Mouse (Mus musculus): ENCODE data around the gene Nup210. TPM values are rescaled to one million over a fixed set of nuclear protein-coding genes. Genes with fewer than 3 reads are reported as not detected.

Nup210 gene
- polyA plus RNA-seq, 1 experiment from 2014 or later = 15.0 TPM

DNA sequence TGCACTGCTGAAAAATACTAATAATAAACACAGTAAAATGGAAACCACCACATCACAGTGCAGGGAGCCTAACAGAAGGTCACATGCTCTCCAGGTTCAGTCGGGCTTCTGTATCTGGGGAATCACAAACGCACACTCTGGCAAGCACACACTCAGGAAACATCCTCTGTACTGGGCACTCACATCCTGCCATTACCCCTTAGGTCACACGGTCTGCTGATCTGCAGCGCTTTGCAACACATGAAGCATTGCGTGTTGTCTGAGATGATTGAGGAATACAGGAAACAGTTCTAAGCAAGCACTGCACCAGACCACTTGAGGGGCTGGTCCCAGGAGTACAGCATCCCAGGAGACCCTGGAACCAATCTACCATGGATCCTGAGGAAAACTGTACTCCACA lies 16.0 kb downstream of the Nup210 start:
- Histone ChIP-seq H3K9ac (ENCODE audit: low read depth, low read length) (no peak overlapping the region), H3K4me1 (ENCODE audit: control insufficient read depth, insufficient read depth, low read depth, low read length) (no peaks in the 10 kb centered on the region), H3K27ac (ENCODE audit: low read depth, low read length) (no peak overlapping the region), H3K27me3 (replicated peaks; ENCODE audit: control insufficient read depth, insufficient read depth, low read length) (no peaks in the 10 kb centered on the region), H3K4me3 (ENCODE audit: low read length) (no peak overlapping the region), H3K36me3 (ENCODE audit: control insufficient read depth, insufficient read depth, low read length) (peaks cover 7% of the 10 kb centered on the region), H3K4me2 (ENCODE audit: low read length) (no peak overlapping the region), H3K9me3 (ENCODE audit: control insufficient read depth, low read length) (no peaks in the 10 kb centered on the region)
- no peak for ATAC-seq
- 89% methylated on average over 5 of the region's 5 CpGs for WGBS

DNA sequence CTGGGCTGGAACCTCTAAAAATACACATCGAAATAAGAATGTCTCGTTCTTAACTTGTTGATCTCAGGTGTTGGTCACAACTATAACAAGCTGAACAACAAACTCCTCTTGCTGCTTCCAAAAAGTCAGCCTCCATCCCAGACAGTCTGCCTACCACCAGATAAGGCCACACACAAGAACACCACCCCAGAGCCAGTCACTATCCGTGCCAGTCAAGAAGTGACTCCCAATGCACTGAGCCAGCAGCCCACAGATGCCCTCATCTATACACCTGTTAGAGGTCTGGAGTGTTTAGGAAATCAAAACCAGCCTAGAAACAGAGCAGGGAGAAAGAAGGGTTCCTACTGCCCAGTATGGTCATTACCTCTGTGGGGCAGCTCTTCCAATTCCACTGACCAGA lies 18.8 kb downstream of the Nup210 start:
- Histone ChIP-seq H3K4me3 (ENCODE audit: low read length) (no peak overlapping the region), H3K9ac (ENCODE audit: low read depth, low read length) (no peak overlapping the region), H3K4me1 (ENCODE audit: control insufficient read depth, insufficient read depth, low read depth, low read length) (no peaks in the 10 kb centered on the region), H3K4me2 (ENCODE audit: low read length) (no peak overlapping the region), H3K27me3 (replicated peaks; ENCODE audit: control insufficient read depth, insufficient read depth, low read length) (no peaks in the 10 kb centered on the region), H3K9me3 (ENCODE audit: control insufficient read depth, low read length) (no peaks in the 10 kb centered on the region), H3K27ac (ENCODE audit: low read depth, low read length) (no peak overlapping the region), H3K36me3 (ENCODE audit: control insufficient read depth, insufficient read depth, low read length) (peaks cover 22% of the 10 kb centered on the region)
- no peak for ATAC-seq
- 95% methylated on average over 3 of the region's 3 CpGs for WGBS

DNA sequence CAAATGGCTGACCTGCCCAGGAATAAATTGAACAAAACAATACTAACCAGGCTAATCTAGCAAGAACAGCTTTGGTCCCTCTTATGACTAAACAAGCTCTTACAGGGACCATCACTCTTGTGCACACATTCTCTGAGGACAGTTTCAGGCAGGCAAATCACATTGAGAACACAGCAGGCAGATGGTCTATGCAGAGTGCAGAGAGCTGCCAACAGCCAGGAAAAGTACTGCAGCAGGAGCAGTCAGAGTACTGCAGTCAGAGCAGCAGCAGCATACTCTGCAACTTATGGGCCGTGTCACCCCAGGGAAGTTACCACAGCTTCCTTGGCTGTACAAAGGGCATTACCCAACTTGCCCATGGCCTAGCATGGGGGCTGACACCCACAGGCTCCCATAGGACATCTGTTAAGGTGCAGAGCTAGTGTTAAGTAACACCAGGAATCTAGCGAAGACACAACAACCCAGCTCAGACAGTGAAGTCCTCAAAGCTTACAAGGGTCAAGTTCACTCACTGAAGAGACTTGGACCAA lies 21.5 kb downstream of the Nup210 start:
- H3K4me2 ChIP-seq (ENCODE audit: low read length) = no peak overlapping the region
- H3K36me3 ChIP-seq (ENCODE audit: control insufficient read depth, insufficient read depth, low read length) = peaks cover 22% of the 10 kb centered on the region
- H3K27ac ChIP-seq (ENCODE audit: low read depth, low read length) = no peak overlapping the region
- WGBS = 94% methylated on average over 2 of the region's 2 CpGs
- H3K4me1 ChIP-seq (ENCODE audit: control insufficient read depth, insufficient read depth, low read depth, low read length) = no peaks in the 10 kb centered on the region
- no peak for ATAC-seq
- H3K9me3 ChIP-seq (ENCODE audit: control insufficient read depth, low read length) = no peaks in the 10 kb centered on the region
- H3K9ac ChIP-seq (ENCODE audit: low read depth, low read length) = no peak overlapping the region
- H3K27me3 ChIP-seq (replicated peaks; ENCODE audit: control insufficient read depth, insufficient read depth, low read length) = no peaks in the 10 kb centered on the region
- no peak overlapping the region for H3K4me3 ChIP-seq (ENCODE audit: low read length)

DNA sequence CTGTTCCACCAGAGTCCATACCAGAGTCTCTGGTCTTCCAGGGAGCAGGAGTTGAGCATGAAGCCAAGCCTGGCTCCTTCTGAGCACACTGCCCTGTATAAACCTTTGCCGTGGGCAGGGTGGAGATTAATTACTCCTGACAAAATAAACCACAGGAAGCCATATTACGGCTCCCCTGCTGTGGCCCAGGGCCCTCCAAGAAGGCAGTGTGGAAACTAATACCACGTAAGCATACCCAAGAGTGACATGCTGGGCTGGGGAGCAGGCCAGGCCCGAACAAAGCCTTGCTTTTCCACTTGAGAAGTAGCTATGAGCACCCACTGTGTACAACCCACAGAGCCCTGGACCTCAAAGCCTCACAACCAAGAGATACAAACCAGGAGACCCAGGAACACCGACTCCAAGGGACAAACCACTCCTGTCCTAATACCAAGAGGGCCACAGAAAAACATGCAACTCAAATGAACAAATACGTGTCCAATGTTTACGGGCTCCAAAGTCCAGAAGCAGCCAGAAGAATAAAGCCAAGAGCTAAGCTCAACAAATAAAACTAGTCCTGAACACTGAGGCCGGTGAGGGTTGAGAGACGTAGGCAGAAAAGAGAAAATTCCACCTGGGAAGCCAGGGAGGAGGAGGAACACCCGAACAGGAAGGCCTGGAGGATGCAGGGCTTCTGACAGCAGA lies 24.3 kb downstream of the Nup210 start:
- Histone ChIP-seq H3K4me3 (ENCODE audit: low read length) (no peak overlapping the region), H3K27me3 (replicated peaks; ENCODE audit: control insufficient read depth, insufficient read depth, low read length) (no peaks in the 10 kb centered on the region), H3K9ac (ENCODE audit: low read depth, low read length) (no peak overlapping the region), H3K36me3 (ENCODE audit: control insufficient read depth, insufficient read depth, low read length) (peaks cover 20% of the 10 kb centered on the region), H3K9me3 (ENCODE audit: control insufficient read depth, low read length) (no peaks in the 10 kb centered on the region), H3K27ac (ENCODE audit: low read depth, low read length) (no peak overlapping the region), H3K4me2 (ENCODE audit: low read length) (no peak overlapping the region), H3K4me1 (ENCODE audit: control insufficient read depth, insufficient read depth, low read depth, low read length) (no peaks in the 10 kb centered on the region)
- ATAC-seq = no peak
- WGBS = 73% methylated on average over 10 of the region's 10 CpGs

DNA sequence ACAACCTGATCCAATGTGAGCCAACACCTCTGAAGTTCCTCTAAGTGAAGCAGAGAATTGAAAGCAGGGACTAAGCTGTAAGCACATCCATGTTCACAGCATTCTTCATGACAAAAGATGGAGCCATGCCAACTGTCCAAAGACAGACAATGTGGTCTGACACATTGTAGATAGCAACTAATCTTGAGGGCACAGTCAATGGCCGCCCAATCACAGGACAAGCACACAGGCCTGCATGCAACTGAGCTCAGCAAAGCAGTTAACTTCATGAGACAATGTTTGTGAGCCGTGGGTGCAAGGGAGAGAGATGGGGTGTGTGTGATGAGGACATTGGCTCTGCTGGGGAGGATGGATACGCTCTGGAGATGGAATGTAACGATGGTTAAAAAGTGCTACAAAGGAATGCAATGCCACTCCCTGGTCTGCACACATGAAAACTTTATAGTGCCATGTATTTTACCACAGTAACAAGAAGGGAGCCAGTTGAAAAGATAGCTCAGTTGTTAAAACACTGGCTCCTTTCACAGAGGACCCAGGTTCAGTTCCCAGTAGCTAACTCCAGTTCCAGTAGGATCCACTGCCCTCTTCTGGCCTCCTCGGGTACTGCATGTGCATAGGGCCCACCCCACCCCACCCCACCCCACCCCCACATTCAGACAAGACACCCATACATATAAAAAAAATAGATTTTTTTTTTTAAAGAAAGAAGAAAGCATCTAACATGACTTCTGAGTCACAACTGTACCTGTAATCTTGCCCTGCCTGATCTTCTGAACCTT lies 31.3 kb downstream of the Nup210 start:
- WGBS = 75% methylated on average over 5 of the region's 5 CpGs
- no peak overlapping the region for H3K27ac ChIP-seq (ENCODE audit: low read depth, low read length)
- no peaks in the 10 kb centered on the region for H3K4me1 ChIP-seq (ENCODE audit: control insufficient read depth, insufficient read depth, low read depth, low read length)
- H3K9ac ChIP-seq (ENCODE audit: low read depth, low read length) = no peak overlapping the region
- H3K4me3 ChIP-seq (ENCODE audit: low read length) = no peak overlapping the region
- peaks cover 23% of the 10 kb centered on the region for H3K36me3 ChIP-seq (ENCODE audit: control insufficient read depth, insufficient read depth, low read length)
- no peak overlapping the region for H3K4me2 ChIP-seq (ENCODE audit: low read length)
- no peaks in the 10 kb centered on the region for H3K9me3 ChIP-seq (ENCODE audit: control insufficient read depth, low read length)
- ATAC-seq = no peak
- H3K27me3 ChIP-seq (replicated peaks; ENCODE audit: control insufficient read depth, insufficient read depth, low read length) = no peaks in the 10 kb centered on the region

DNA sequence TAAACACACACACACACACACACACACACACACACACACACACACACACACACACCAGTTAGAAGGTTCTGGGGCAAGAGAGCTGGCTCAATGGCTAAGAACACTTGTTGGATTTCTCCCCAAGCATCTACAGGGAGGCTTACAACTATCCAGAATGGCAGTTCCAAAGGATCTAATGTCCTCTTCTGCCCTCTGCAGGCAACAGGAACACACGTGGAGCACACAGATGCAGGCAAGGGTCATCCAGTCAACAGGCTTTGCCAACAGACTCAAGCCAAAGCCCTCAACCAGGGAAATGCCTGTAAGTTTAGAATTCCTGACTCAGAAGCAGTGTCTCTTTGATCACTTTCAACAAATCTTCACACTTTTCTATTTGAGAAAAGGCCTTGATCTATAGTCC lies 36.6 kb downstream of the Nup210 start:
- ATAC-seq = no peak
- Histone ChIP-seq H3K4me3 (ENCODE audit: low read length) (no peak overlapping the region), H3K27ac (ENCODE audit: low read depth, low read length) (no peak overlapping the region), H3K27me3 (replicated peaks; ENCODE audit: control insufficient read depth, insufficient read depth, low read length) (no peaks in the 10 kb centered on the region), H3K4me1 (ENCODE audit: control insufficient read depth, insufficient read depth, low read depth, low read length) (no peaks in the 10 kb centered on the region; the same call in 1 of the 2 replicates), H3K36me3 (ENCODE audit: control insufficient read depth, insufficient read depth, low read length) (peaks cover 9% of the 10 kb centered on the region), H3K9ac (ENCODE audit: low read depth, low read length) (no peak overlapping the region), H3K4me2 (ENCODE audit: low read length) (no peak overlapping the region), H3K9me3 (ENCODE audit: control insufficient read depth, low read length) (no peaks in the 10 kb centered on the region)
- 50% methylated on average over 1 of the region's 1 CpGs for WGBS

DNA sequence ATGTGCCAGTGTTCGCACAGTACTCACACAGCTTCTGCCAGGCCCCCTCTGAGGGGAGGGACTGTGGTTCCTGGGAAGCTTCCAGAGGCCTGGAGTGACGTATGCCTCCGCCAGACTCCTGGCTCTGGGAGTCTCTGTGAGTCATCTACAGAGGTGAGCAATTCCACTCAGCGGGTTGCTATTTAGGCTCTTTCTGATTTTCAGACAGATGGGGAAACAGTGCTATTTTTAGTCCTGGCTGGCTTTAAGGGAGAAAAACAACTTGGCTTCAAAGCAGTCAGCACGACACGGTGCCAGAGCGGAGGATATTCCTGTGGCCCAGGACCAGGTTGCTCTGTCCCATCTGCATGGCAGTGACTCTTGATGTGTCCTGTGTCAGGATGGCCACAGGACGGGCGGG lies 40.4 kb downstream of the Nup210 start:
- no peaks in the 10 kb centered on the region; the same call in 1 of the 2 replicates for H3K4me1 ChIP-seq (ENCODE audit: control insufficient read depth, insufficient read depth, low read depth, low read length)
- no peak overlapping the region for H3K27ac ChIP-seq (ENCODE audit: low read depth, low read length)
- WGBS = 69% methylated on average over 9 of the region's 9 CpGs
- H3K9me3 ChIP-seq (ENCODE audit: control insufficient read depth, low read length) = no peaks in the 10 kb centered on the region
- H3K36me3 ChIP-seq (ENCODE audit: control insufficient read depth, insufficient read depth, low read length) = peaks cover 18% of the 10 kb centered on the region
- H3K27me3 ChIP-seq (replicated peaks; ENCODE audit: control insufficient read depth, insufficient read depth, low read length) = no peaks in the 10 kb centered on the region
- no peak overlapping the region for H3K9ac ChIP-seq (ENCODE audit: low read depth, low read length)
- no peak overlapping the region for H3K4me2 ChIP-seq (ENCODE audit: low read length)
- peak; percentile 73 for ATAC-seq
- H3K4me3 ChIP-seq (ENCODE audit: low read length) = no peak overlapping the region

DNA sequence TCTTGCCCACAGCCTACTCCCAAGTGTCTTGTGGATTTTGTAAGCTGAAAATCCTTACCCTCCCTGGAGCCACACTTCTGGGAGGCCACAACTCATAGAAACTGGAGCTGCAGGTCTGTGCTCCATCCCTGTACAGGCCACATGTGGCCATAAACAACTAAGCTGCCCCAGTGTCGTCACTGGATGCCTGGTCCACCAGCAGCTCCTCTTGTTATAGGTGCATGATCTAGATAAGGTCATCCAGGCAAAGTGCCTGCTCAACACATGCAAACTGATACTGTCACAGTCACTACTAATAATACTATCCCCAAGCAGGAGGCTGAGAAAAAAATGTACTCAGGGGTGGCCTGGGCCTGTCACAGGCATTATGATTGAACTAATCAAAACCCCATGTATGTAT lies 48.1 kb downstream of the Nup210 start:
- Histone ChIP-seq H3K36me3 (ENCODE audit: control insufficient read depth, insufficient read depth, low read length) (peaks cover 22% of the 10 kb centered on the region), H3K9ac (ENCODE audit: low read depth, low read length) (no peak overlapping the region), H3K4me2 (ENCODE audit: low read length) (no peak overlapping the region), H3K4me1 (ENCODE audit: control insufficient read depth, insufficient read depth, low read depth, low read length) (no peaks in the 10 kb centered on the region), H3K4me3 (ENCODE audit: low read length) (no peak overlapping the region), H3K9me3 (ENCODE audit: control insufficient read depth, low read length) (no peaks in the 10 kb centered on the region), H3K27me3 (replicated peaks; ENCODE audit: control insufficient read depth, insufficient read depth, low read length) (no peaks in the 10 kb centered on the region), H3K27ac (ENCODE audit: low read depth, low read length) (no peak overlapping the region)
- ATAC-seq = no peak
- WGBS = 87% methylated on average over 1 of the region's 1 CpGs

DNA sequence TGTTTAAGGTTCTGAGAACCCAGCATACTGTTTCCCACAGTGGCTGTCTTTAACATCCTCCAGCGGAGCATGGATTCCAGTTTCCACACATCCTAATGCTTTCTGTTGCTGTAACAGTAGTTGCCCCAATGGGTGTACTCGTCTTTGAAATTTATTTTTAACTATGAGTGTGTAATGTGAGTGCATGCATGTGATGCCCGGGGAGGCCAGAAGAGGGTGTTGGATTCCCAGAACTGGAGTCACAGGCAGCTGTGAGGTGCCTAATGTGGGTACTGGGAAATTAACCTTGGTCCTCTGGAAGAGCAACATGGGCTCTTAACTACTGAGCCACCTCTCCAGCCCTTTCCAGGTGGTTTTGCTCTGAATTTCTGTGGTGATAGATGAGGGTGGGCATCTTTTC lies 49.6 kb downstream of the Nup210 start:
- H3K9ac ChIP-seq (ENCODE audit: low read depth, low read length) = no peak overlapping the region
- no peak for ATAC-seq
- no peak overlapping the region for H3K27ac ChIP-seq (ENCODE audit: low read depth, low read length)
- 91% methylated on average over 3 of the region's 3 CpGs for WGBS
- H3K4me3 ChIP-seq (ENCODE audit: low read length) = no peak overlapping the region
- H3K27me3 ChIP-seq (replicated peaks; ENCODE audit: control insufficient read depth, insufficient read depth, low read length) = no peaks in the 10 kb centered on the region
- H3K4me1 ChIP-seq (ENCODE audit: control insufficient read depth, insufficient read depth, low read depth, low read length) = no peaks in the 10 kb centered on the region
- no peak overlapping the region for H3K4me2 ChIP-seq (ENCODE audit: low read length)
- no peaks in the 10 kb centered on the region for H3K9me3 ChIP-seq (ENCODE audit: control insufficient read depth, low read length)
- H3K36me3 ChIP-seq (ENCODE audit: control insufficient read depth, insufficient read depth, low read length) = peaks cover 19% of the 10 kb centered on the region; the same call in 1 of the 2 replicates
